Mouse (Mus musculus) kidney, postnatal 25 days (tissue): ENCODE measurements around the gene Rasa2.
"Not testable (repeated sequence)": the region's sequence is repeated elsewhere in the genome, so short reads cannot be mapped to it uniquely, and the experiment has no call there.

ENCODE experiments used
- DNase-seq, 2 experiments: peaks; one replicate each; pipeline ENCODE4 v3.0.0; 2021; ENCODE audit warnings: mixed read lengths in 2 of 2

Rasa2 gene

GRCm38 (mm10) chr9:96631389-96632072 is at the start of gene Rasa2:
Gene Rasa2, minus strand, starts transcription at chr9:96631617.
- peak; percentile 93 to 97 for DNase-seq

GRCm38 (mm10) chr9:96678611-96679010 is 47.2 kb upstream of the Rasa2 start:
- no peak for DNase-seq

- not testable (repeated sequence) for DNase-seq
Observed at GRCm38 (mm10) chr9:96677711-96678110, 46.3 kb upstream of the Rasa2 start.

GRCm38 (mm10) chr9:96676671-96677070 is 45.3 kb upstream of the Rasa2 start:
- DNase-seq, result no peak

- DNase-seq, result no peak
Observed at GRCm38 (mm10) chr9:96675763-96676640, 44.6 kb upstream of the Rasa2 start.

- DNase-seq, result peak; percentile 68 to 71
Observed at GRCm38 (mm10) chr9:96675071-96675762, 43.8 kb upstream of the Rasa2 start.

GRCm38 (mm10) chr9:96674301-96674700 is 42.9 kb upstream of the Rasa2 start:
- no peak for DNase-seq

GRCm38 (mm10) chr9:96672466-96672865 is 41.0 kb upstream of the Rasa2 start:
- DNase-seq, result no peak

GRCm38 (mm10) chr9:96671249-96671648 is 39.8 kb upstream of the Rasa2 start:
- DNase-seq, result no peak

GRCm38 (mm10) chr9:96669877-96670276 is 38.5 kb upstream of the Rasa2 start:
- peak; percentile 98 for DNase-seq

- DNase-seq, result peak; percentile 76 to 77
Observed at GRCm38 (mm10) chr9:96668628-96669027, 37.2 kb upstream of the Rasa2 start.

GRCm38 (mm10) chr9:96660510-96661244 is 29.3 kb upstream of the Rasa2 start:
- DNase-seq, result peak in 1 of 2 experiments; percentile 56

GRCm38 (mm10) chr9:96659801-96660200 is 28.4 kb upstream of the Rasa2 start:
- peak; percentile 18 to 58 for DNase-seq

- DNase-seq, result no peak
Observed at GRCm38 (mm10) chr9:96653538-96653937, 22.1 kb upstream of the Rasa2 start.

GRCm38 (mm10) chr9:96652763-96653162 is 21.3 kb upstream of the Rasa2 start:
- DNase-seq, result peak in 1 of 2 experiments; percentile 32

- no peak for DNase-seq
Observed at GRCm38 (mm10) chr9:96650807-96651206, 19.4 kb upstream of the Rasa2 start.

GRCm38 (mm10) chr9:96649924-96650323 is 18.5 kb upstream of the Rasa2 start:
- peak; percentile 82 to 92 for DNase-seq

- no peak for DNase-seq
Observed at GRCm38 (mm10) chr9:96649362-96649761, 17.9 kb upstream of the Rasa2 start.

GRCm38 (mm10) chr9:96646668-96647295 is 15.4 kb upstream of the Rasa2 start:
- DNase-seq, result peak in 1 of 2 experiments; percentile 49

- no peak for DNase-seq
Observed at GRCm38 (mm10) chr9:96644840-96645239, 13.4 kb upstream of the Rasa2 start.

- DNase-seq, result not testable (repeated sequence)
Observed at GRCm38 (mm10) chr9:96644002-96644401, 12.6 kb upstream of the Rasa2 start.

- DNase-seq, result peak; percentile 50 to 84
Observed at GRCm38 (mm10) chr9:96639451-96639850, 8.0 kb upstream of the Rasa2 start.
